Mouse (Mus musculus): ENCODE data around the gene Lzts3. TPM values are rescaled to one million over a fixed set of nuclear protein-coding genes. Genes with fewer than 3 reads are reported as not detected.

Lzts3 gene
- polyA plus RNA-seq, 1 experiment from 2014 or later = 4.0 TPM

- DNase-seq (ENCODE audit: low spot score) = no peak
- no peaks in the 10 kb centered on the region for H3K4me1 ChIP-seq
- peaks cover 32% of the 10 kb centered on the region for H3K36me3 ChIP-seq
- 65% methylated on average over 4 of the region's 4 CpGs for WGBS
- H3K27ac ChIP-seq (replicated peaks) = no peak overlapping the region
- peaks cover 4% of the 10 kb centered on the region for H3K27me3 ChIP-seq (ENCODE audit: low read depth, poor library complexity, severe bottlenecking)
- H3K4me3 ChIP-seq = no peak overlapping the region
- no peaks in the 10 kb centered on the region for H3K9me3 ChIP-seq (replicated peaks)
Measured at GRCm38 (mm10) chr2:130589157-130589556, 53.4 kb downstream of the Lzts3 start.

- WGBS = 86% methylated on average over 2 of the region's 2 CpGs
- DNase-seq (ENCODE audit: low spot score) = no peak
Measured at GRCm38 (mm10) chr2:130588373-130588772, 54.2 kb downstream of the Lzts3 start.

GRCm38 (mm10) chr2:130586016-130586415 lies 56.6 kb downstream of the Lzts3 start:
- Histone ChIP-seq H3K4me1 (peaks cover 2% of the 10 kb centered on the region), H3K9me3 (replicated peaks) (no peaks in the 10 kb centered on the region), H3K27me3 (ENCODE audit: low read depth, poor library complexity, severe bottlenecking) (peaks cover 35% of the 10 kb centered on the region), H3K27ac (replicated peaks) (no peak overlapping the region), H3K4me3 (no peak overlapping the region), H3K36me3 (peaks cover 10% of the 10 kb centered on the region)
- 87% methylated on average over 6 of the region's 6 CpGs for WGBS
- DNase-seq (ENCODE audit: low spot score) = no peak

More at GRCm38 (mm10) chr2:130588373-130588772, 54.2 kb downstream of the Lzts3 start:
- H3K4me1 ChIP-seq = no peaks in the 10 kb centered on the region
- no peak overlapping the region for H3K27ac ChIP-seq (replicated peaks)
- peaks cover 26% of the 10 kb centered on the region for H3K36me3 ChIP-seq
- H3K9me3 ChIP-seq (replicated peaks) = no peaks in the 10 kb centered on the region
- H3K27me3 ChIP-seq (ENCODE audit: low read depth, poor library complexity, severe bottlenecking) = peaks cover 12% of the 10 kb centered on the region
- no peak overlapping the region for H3K4me3 ChIP-seq

- no peak overlapping the region for H3K27ac ChIP-seq (replicated peaks)
- H3K27me3 ChIP-seq (ENCODE audit: low read depth, poor library complexity, severe bottlenecking) = peaks cover 55% of the 10 kb centered on the region
- WGBS = 83% methylated on average over 10 of the region's 10 CpGs
- peaks cover 17% of the 10 kb centered on the region for H3K4me1 ChIP-seq
- no peaks in the 10 kb centered on the region for H3K9me3 ChIP-seq (replicated peaks)
- no peak overlapping the region for H3K4me3 ChIP-seq
- no peak for DNase-seq (ENCODE audit: low spot score)
- H3K36me3 ChIP-seq = no peaks in the 10 kb centered on the region
Measured at GRCm38 (mm10) chr2:130583902-130584560, 58.6 kb downstream of the Lzts3 start.

Other genes starting within 250 kb of the Lzts3 start
- 40.7 and 47.3 TPM in 2 replicates for gene Cpxm1, start 245.2 kb downstream of the Lzts3 start, polyA plus RNA-seq (2016; fragmentation: Nextera tagmentation; extraction: Ambion mirVana)
- gene Gm28372, start 237.6 kb downstream of the Lzts3 start, polyA plus RNA-seq (2016; fragmentation: Nextera tagmentation; extraction: Ambion mirVana) = not detected in 2 replicates
- 0.40 TPM in 1 of 2 replicates, not detected in the other for gene 1700020A23Rik, start 237.5 kb downstream of the Lzts3 start, polyA plus RNA-seq (2016; fragmentation: Nextera tagmentation; extraction: Ambion mirVana)
- 0.12 TPM in 1 of 2 replicates, not detected in the other for gene Tmem239, start 236.3 kb downstream of the Lzts3 start, polyA plus RNA-seq (2016; fragmentation: Nextera tagmentation; extraction: Ambion mirVana)
- gene Vps16, start 218.5 kb downstream of the Lzts3 start, polyA plus RNA-seq (2016; fragmentation: Nextera tagmentation; extraction: Ambion mirVana) = 117 and 126 TPM in 2 replicates
- 13.9 and 14.4 TPM in 2 replicates for gene Pced1a, start 218.1 kb downstream of the Lzts3 start, polyA plus RNA-seq (2016; fragmentation: Nextera tagmentation; extraction: Ambion mirVana)
- gene Ptpra, start 192.5 kb downstream of the Lzts3 start, polyA plus RNA-seq (2016; fragmentation: Nextera tagmentation; extraction: Ambion mirVana) = 88.2 and 91.8 TPM in 2 replicates
- gene Mrps26, start 79.1 kb downstream of the Lzts3 start, polyA plus RNA-seq (2016; fragmentation: Nextera tagmentation; extraction: Ambion mirVana) = 84.8 and 89.0 TPM in 2 replicates
- gene Oxt, start 66.6 kb downstream of the Lzts3 start, polyA plus RNA-seq (2016; fragmentation: Nextera tagmentation; extraction: Ambion mirVana) = not detected in 2 replicates
- not detected in 2 replicates for gene Avp, start 60.2 kb downstream of the Lzts3 start, polyA plus RNA-seq (2016; fragmentation: Nextera tagmentation; extraction: Ambion mirVana)
- 21.7 and 22.4 TPM in 2 replicates for gene Fastkd5, start 12.8 kb downstream of the Lzts3 start, polyA plus RNA-seq (2016; fragmentation: Nextera tagmentation; extraction: Ambion mirVana)
- gene Ubox5, start 12.8 kb downstream of the Lzts3 start, polyA plus RNA-seq (2016; fragmentation: Nextera tagmentation; extraction: Ambion mirVana) = 20.3 and 21.5 TPM in 2 replicates
- gene Ddrgk1, start 21.9 kb upstream of the Lzts3 start, polyA plus RNA-seq (2016; fragmentation: Nextera tagmentation; extraction: Ambion mirVana) = 40.6 and 45.6 TPM in 2 replicates
- gene Itpa, start 24.8 kb upstream of the Lzts3 start, polyA plus RNA-seq (2016; fragmentation: Nextera tagmentation; extraction: Ambion mirVana) = 153 and 161 TPM in 2 replicates
- gene Slc4a11, start 54.7 kb upstream of the Lzts3 start, polyA plus RNA-seq (2016; fragmentation: Nextera tagmentation; extraction: Ambion mirVana) = 0.31 and 0.57 TPM in 2 replicates